ENCODE assay signal across 8 mouse cellular contexts in the genomic region with DNA sequence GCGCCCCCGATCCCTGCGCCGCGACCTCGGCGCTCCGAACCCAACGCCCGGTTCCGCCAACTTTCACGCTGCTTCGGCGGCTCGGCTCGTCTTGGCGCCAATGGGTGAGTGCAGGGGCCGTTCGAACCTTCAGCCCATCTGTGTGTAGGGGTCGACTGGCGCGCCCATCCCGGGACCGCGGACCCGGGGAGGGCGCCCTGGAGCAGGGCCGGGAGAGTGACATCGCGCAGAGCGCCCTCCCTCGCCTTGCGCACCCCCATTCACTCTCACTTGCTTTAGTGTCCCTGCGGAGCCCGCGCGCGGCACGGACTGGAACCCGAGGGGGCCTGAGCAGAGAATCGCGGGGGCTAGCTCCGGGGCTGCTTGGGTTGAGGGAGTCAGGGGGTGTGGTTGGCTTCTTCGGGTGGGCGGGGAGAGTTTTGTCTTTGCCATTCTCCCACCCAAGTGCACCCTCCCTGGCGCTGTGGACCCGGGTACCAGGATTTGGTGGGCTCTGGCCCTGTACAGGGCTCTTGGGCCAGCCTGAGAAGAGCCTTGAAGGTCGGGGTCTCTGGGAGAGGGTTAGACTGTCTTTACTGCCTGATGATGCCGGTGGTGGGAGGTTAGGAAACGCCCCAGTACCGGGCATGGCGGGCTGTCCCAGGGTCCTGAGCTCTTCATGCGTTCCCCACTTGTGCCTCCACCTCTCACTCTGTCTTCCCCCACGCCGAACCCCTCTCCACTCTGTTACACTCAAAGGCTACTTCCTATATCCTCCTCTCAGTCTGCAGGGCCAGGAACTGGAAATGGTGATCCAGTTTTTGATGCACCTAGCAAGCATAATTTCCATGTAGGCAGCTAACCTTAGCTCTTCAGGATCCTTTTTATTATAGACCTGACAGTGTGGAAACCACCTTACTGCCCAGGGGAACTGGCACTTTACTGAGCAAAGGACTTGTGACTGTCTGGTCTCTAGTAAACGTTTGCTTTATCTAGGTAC. TPM values are rescaled to one million over a fixed set of nuclear protein-coding genes. Genes with fewer than 3 reads are reported as not detected.
DNase-seq lines count a peak whose midpoint lies in the region; ATAC-seq and TF ChIP-seq lines count a peak whose summit lies in the region.

No protein-coding gene starts in this region.

- no peaks in the 10 kb centered on the region for H3K4me1 ChIP-seq in embryonic facial prominence, embryonic 11.5 days (ENCODE audit: control insufficient read depth, insufficient read depth, low read length)
- H3K4me1 ChIP-seq in small intestine, adult 2 months (ENCODE audit: control insufficient read depth, insufficient read depth, insufficient read length, low read length), result peaks cover 3% of the 10 kb centered on the region; the same call in 1 of the 2 replicates

- no peaks in the 10 kb centered on the region for H3K36me3 ChIP-seq in embryonic facial prominence, embryonic 11.5 days (replicated peaks; ENCODE audit: control insufficient read depth, insufficient read depth, low read depth, low read length)
- no peaks in the 10 kb centered on the region for H3K36me3 ChIP-seq in macrophage (ENCODE audit: inconsistent target)
- H3K36me3 ChIP-seq in small intestine, adult 2 months (ENCODE audit: control insufficient read depth, insufficient read depth, low read length), result no peaks in the 10 kb centered on the region

- TF ChIP-seq POLR2A in small intestine, adult 2 months (IDR thresholded peaks at IDR 0.05; ENCODE audit: low read depth, low read length), result no peak

- WGBS in embryonic facial prominence, embryonic 11.5 days, result 18% methylated on average over 54 of the region's 56 CpGs
- 25% methylated on average over 56 of the region's 56 CpGs for WGBS in macrophage (ENCODE audit: missing documents)
- WGBS in small intestine, adult 2 months, result 22% methylated on average over 56 of the region's 56 CpGs

- intact Hi-C loops in heart, postnatal 10 days (cut with DNase I), result loop anchor here (2.0 to 5.0 kb wide), 4 partner anchors 79 to 489 kb away; no protein-coding TSS in a partner anchor

- TF ChIP-seq CTCF in small intestine, adult 2 months (IDR thresholded peaks at IDR 0.05; ENCODE audit: extremely low read depth, insufficient read length, insufficient replicate concordance, low read depth, low read length), result no peak

- no peaks in the 10 kb centered on the region for H3K27me3 ChIP-seq in embryonic facial prominence, embryonic 11.5 days (ENCODE audit: control insufficient read depth, insufficient read depth, low read length)
- no peaks in the 10 kb centered on the region for H3K27me3 ChIP-seq in small intestine, adult 2 months (ENCODE audit: control insufficient read depth, insufficient read depth, low read length)

- peak; percentile 29 to 63 for DNase-seq in adrenal gland, adult (ENCODE audit: inconsistent age in 2 of 2, low spot score in 1 of 2)
- DNase-seq in adrenal gland, postnatal 4 days (ENCODE audit: low spot score in 2 of 2), result no peak
- DNase-seq in adrenal gland, adult 18-20 months (ENCODE audit: low spot score in 2 of 2), result peak; percentile 31 to 33
- peak; percentile 40 for DNase-seq in embryonic facial prominence, embryonic 11.5 days (ENCODE audit: low spot score)
- peak; percentile 15 to 32 for DNase-seq in heart, postnatal 10 days
- DNase-seq in layer of hippocampus, postnatal 25 days (ENCODE audit: extremely low spot score in 1 of 2, low spot score in 1 of 2), result peak; percentile 10 to 27

- H3K27ac ChIP-seq in embryonic facial prominence, embryonic 11.5 days (replicated peaks; ENCODE audit: low read depth, low read length), result no peak overlapping the region
- peak overlapping the region; percentile 75 for H3K27ac ChIP-seq in macrophage
- H3K27ac ChIP-seq in small intestine, adult 2 months (ENCODE audit: insufficient read depth, low read depth, low read length), result 0 out of 2 replicates have a peak overlapping the region, but pooled peaks have one; percentile 8

- no peaks in the 10 kb centered on the region for H3K9me3 ChIP-seq in embryonic facial prominence, embryonic 11.5 days (replicated peaks; ENCODE audit: control insufficient read depth, low read length)

- peak overlapping the region; percentile 56 for H3K4me2 ChIP-seq in embryonic facial prominence, embryonic 11.5 days (ENCODE audit: low read depth, low read length)

- peak overlapping the region; percentile 39 for H3K4me3 ChIP-seq in embryonic facial prominence, embryonic 11.5 days (ENCODE audit: low read depth, low read length)
- H3K4me3 ChIP-seq in macrophage (ENCODE audit: inconsistent target), result peak overlapping the region; percentile 68
- peak overlapping the region; percentile 80 for H3K4me3 ChIP-seq in small intestine, adult 2 months (ENCODE audit: low read depth, low read length)

- peak; percentile 72 for ATAC-seq in embryonic facial prominence, embryonic 11.5 days (replicated peaks; ENCODE audit: insufficient number of reproducible peaks, low FRiP score, low TSS enrichment, low read depth)

- H3K79me2 ChIP-seq in macrophage (ENCODE audit: inconsistent target), result peaks cover 52% of the 10 kb centered on the region

- H3K9ac ChIP-seq in embryonic facial prominence, embryonic 11.5 days (replicated peaks; ENCODE audit: low read length), result peak overlapping the region; percentile 69

RNA-seq across cellular contexts. Expression of a gene that starts 0.8 kb away (rescaled TPM):
- total RNA-seq in adrenal gland, postnatal 4 days (2021), result 10 to 100 TPM; 24.7 to 30.8 TPM
- 10 to 100 TPM; 27.1 to 50.0 TPM for total RNA-seq in adrenal gland, adult 18-20 months (2021)
- 35.1 and 36.0 TPM in 2 replicates for polyA plus RNA-seq in embryonic facial prominence, embryonic 11.5 days (2014; fragmentation: Nextera tagmentation; extraction: Ambion mirVana)
- total RNA-seq in heart, postnatal 10 days (2021), result 100 to 1,000 TPM; 214 to 218 TPM
- 10 to 100 TPM; 37.0 to 39.4 TPM for total RNA-seq in layer of hippocampus, postnatal 25 days (2021)
- total RNA-seq in macrophage (2018; cell fraction: chromatin; rRNA removed), result 100 to 1,000 TPM; 101 to 216 (median 151) TPM
- 100 to 1,000 TPM in 9 of 26 experiments, 10 to 100 TPM in 17; 85.4 to 121 (median 97.6) TPM for total RNA-seq in macrophage (2018; cell fraction: cytosol; rRNA removed)
- 100 to 1,000 TPM in 4 of 26 experiments, 10 to 100 TPM in 22; 55.6 to 153 (median 76.5) TPM for total RNA-seq in macrophage (2018; cell fraction: nucleus; rRNA removed)
- 63.0 to 196 TPM (median 68.4 TPM) in 3 replicates for polyA plus RNA-seq in macrophage (2018)
- polyA plus RNA-seq in small intestine, adult 2 months (2012; rRNA removed), result 2.7 and 4.4 TPM in 2 replicates

Comparison
In these comparisons a context has a peak if more than half of its experiments do, and no peak if none do; other contexts are left out.
1. DNase-seq: peak in adrenal gland, adult (2 of 2), adrenal gland, adult 18-20 months (2 of 2), embryonic facial prominence, embryonic 11.5 days (single experiment), heart, postnatal 10 days (2 of 2) and layer of hippocampus, postnatal 25 days (2 of 2); none in adrenal gland, postnatal 4 days (0 of 2).
2. RNA of a gene that starts 0.8 kb away (total RNA-seq): 214 to 218 TPM in heart, postnatal 10 days; 27.1 to 50.0 TPM in adrenal gland, adult 18-20 months, 37.0 to 39.4 TPM in layer of hippocampus, postnatal 25 days and 24.7 to 30.8 TPM in adrenal gland, postnatal 4 days; every median in the first group is over 4 times any median in the second.
3. Peak in every context shown above with its lines, with median percentiles within 50 percentile points of each other: H3K4me3 ChIP-seq.